Mouse (Mus musculus) brain, embryonic 14.5 days (tissue): Measurements from ENCODE around the gene Tnfaip2. TPM values are rescaled to one million over a fixed set of nuclear protein-coding genes. Genes with fewer than 3 reads are reported as not detected.

Experiments used
- DNase-seq: peaks from one replicate; pipeline ENCODE4 v3.0.0-alpha.2; 2011; ENCODE audit warnings: low read depth
- CTCF ChIP-seq: fragments of 200-500 bp; IDR thresholded peaks from 2 replicates; pipeline ENCODE4 v1.5.1; 2012; ENCODE audit warnings: inconsistent platforms, mild to moderate bottlenecking, moderate library complexity, borderline replicate concordance; ENCODE audit not compliant: insufficient read depth, insufficient read length; ENCODE audit errors: extremely low read depth
- POLR2A ChIP-seq: fragments of 200-500 bp; IDR thresholded peaks from 2 replicates; pipeline ENCODE4 v1.6.1; 2012; ENCODE audit warnings: mild to moderate bottlenecking, inconsistent platforms, borderline replicate concordance; ENCODE audit not compliant: poor library complexity, insufficient read depth, insufficient read length, severe bottlenecking; ENCODE audit errors: extremely low read depth
- polyA plus RNA-seq: library from polyadenylated mRNA; depleted of rRNA; stranded (reverse); fragments of >200 nt; gene quantifications from 2 replicates; pipeline ENCODE4 v1.2.3, GENCODE M21; 2012

The Tnfaip2 gene
- polyA plus RNA-seq, 1 experiment: 1.6 TPM

- DNase-seq: peak; percentile 63
- TF ChIP-seq POLR2A (no peak), CTCF (no peak)
Measured at GRCm38 (mm10) chr12:111416921-111417779, 25.1 kb upstream of the Tnfaip2 start, which contains the start of gene Exoc3l4. Gene Exoc3l4, plus strand, starts transcription at chr12:111417017.

GRCm38 (mm10) chr12:111419918-111420317 lies 22.4 kb upstream of the Tnfaip2 start:
- DNase-seq: no peak
- no peak for TF ChIP-seq POLR2A
- TF ChIP-seq CTCF: no peak

GRCm38 (mm10) chr12:111420946-111421709 lies 21.1 kb upstream of the Tnfaip2 start:
- TF ChIP-seq POLR2A (no peak), CTCF (no peak)
- no peak for DNase-seq

- TF ChIP-seq CTCF (no peak), POLR2A (no peak)
- DNase-seq: no peak
Measured at GRCm38 (mm10) chr12:111422852-111423251, 19.4 kb upstream of the Tnfaip2 start.

DNA sequence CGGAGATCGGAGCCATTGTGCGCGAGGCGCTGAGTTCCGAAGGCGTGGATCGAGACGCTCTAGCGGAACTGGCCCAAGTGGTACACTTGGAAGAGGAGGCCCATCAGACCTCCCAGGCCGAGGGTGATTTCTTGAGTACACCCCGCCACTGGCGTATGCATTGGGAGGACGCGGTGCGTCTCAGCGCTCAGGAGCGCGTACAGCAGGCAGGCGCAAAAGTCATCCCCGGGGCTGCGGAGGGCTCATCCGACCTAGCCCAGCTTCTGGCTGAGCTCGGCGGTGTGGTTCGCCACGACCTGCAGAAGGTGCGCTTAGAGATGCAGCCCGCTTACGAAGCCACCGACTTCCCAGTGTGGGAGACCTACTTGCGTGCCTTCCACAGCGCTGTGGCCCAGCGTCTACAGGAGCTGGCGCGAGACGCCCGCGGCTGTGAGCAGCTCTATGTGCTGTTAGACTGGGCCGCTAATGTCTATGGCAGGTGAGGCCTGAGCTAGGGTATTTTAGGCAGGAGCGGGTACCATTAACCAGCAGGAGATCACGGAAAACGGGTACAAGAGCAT lies 18.6 kb upstream of the Tnfaip2 start:
- TF ChIP-seq CTCF (no peak), POLR2A (no peak)
- DNase-seq: no peak

GRCm38 (mm10) chr12:111424547-111424946 lies 17.7 kb upstream of the Tnfaip2 start:
- DNase-seq: no peak
- no peak for TF ChIP-seq CTCF
- TF ChIP-seq POLR2A: no peak

GRCm38 (mm10) chr12:111425258-111425657 lies 17.0 kb upstream of the Tnfaip2 start:
- DNase-seq: peak; percentile 79
- TF ChIP-seq POLR2A (no peak), CTCF (peak; percentile 80)

GRCm38 (mm10) chr12:111425789-111426460 lies 16.3 kb upstream of the Tnfaip2 start:
- TF ChIP-seq CTCF: peak; percentile 97
- no peak for TF ChIP-seq POLR2A
- DNase-seq: peak; percentile 89

DNA sequence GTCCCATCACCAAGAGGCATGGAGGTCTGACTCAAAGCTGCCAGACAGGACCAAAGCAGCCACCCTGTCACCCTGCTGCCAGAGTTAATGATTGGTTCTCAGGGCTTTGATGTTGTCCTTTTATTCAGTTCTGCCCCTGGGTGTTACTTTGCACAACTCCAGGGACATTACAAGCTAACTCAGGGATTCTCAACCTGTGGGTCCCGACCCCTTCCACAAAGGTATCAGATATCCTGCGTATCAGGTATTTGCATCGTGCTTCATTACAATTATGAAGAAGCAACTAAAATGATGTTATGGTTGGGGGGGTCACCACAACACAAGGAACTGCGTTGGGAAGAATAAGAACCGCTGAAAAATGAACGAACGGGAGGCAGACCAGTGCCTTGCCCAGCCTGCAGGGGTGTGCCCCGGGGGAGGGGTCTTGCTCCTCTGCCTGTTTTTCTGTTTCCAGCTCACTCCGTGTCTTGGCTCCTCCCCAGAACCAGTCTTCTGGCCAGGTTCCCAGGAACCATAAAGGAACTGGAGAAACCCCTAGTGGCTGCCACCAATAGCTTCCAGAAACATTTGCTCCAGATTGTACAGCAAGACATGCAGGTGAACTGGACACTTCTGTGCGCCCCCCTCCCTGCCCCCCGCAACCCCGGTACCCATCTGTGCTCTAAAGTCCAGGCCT lies 14.7 kb upstream of the Tnfaip2 start:
- peak; percentile 83 for DNase-seq
- TF ChIP-seq CTCF (peak; percentile 17; the same call in 1 of the 2 replicates), POLR2A (no peak)

GRCm38 (mm10) chr12:111428364-111428763 lies 13.9 kb upstream of the Tnfaip2 start:
- DNase-seq: no peak

More at GRCm38 (mm10) chr12:111428364-111428763, 13.9 kb upstream of the Tnfaip2 start:
- TF ChIP-seq CTCF (no peak), POLR2A (no peak)
